Mouse (Mus musculus) spleen, adult 2 months (tissue): ENCODE measurements around the gene P2ry6. TPM values are rescaled to one million over a fixed set of nuclear protein-coding genes. Genes with fewer than 3 reads are reported as not detected.

Source experiments
- DNase-seq, 2 experiments: peaks; one replicate each; pipeline versions ENCODE4 v3.0.0 to v3.0.0-alpha.2; 2012 to 2021; ENCODE audit warnings: low spot score in 2 of 2, low read depth in 1 of 2
- H3K27ac ChIP-seq: fragments of 200-500 bp; 2 replicates; pipeline ENCODE4 v1.5.1; 2012; ENCODE audit warnings: low read length, inconsistent platforms; ENCODE audit not compliant: insufficient read depth
- H3K27me3 ChIP-seq: fragments of 200-500 bp; 2 replicates; pipeline ENCODE4 v1.6.1; 2012; ENCODE audit warnings: mild to moderate bottlenecking, moderate library complexity, low read length, inconsistent platforms; ENCODE audit not compliant: control insufficient read depth, insufficient read depth
- H3K36me3 ChIP-seq: fragments of 200-500 bp; 2 replicates; pipeline ENCODE4 v1.6.1; 2012; ENCODE audit warnings: mild to moderate bottlenecking, low read length, inconsistent platforms; ENCODE audit not compliant: control insufficient read depth, insufficient read depth
- H3K4me1 ChIP-seq: fragments of 200-500 bp; 2 replicates; pipeline ENCODE4 v1.6.1; 2011; ENCODE audit warnings: inconsistent platforms; ENCODE audit not compliant: control insufficient read depth, insufficient read depth, insufficient read length
- H3K4me3 ChIP-seq: fragments of 200-500 bp; 2 replicates; pipeline ENCODE4 v1.5.1; 2011; ENCODE audit warnings: mild to moderate bottlenecking, inconsistent platforms; ENCODE audit not compliant: insufficient read depth, insufficient read length; ENCODE audit errors: extremely low read depth
- CTCF ChIP-seq: fragments of 200-500 bp; IDR thresholded peaks from 2 replicates; pipeline ENCODE4 v1.5.1; 2011; ENCODE audit warnings: mild to moderate bottlenecking, inconsistent platforms; ENCODE audit not compliant: insufficient read depth, insufficient read length, insufficient replicate concordance; ENCODE audit errors: extremely low read depth
- POLR2A ChIP-seq: fragments of 200-500 bp; IDR thresholded peaks from 2 replicates; pipeline ENCODE4 v1.6.1; 2011; ENCODE audit warnings: low read depth, low read length, inconsistent platforms
- WGBS: fragments of 180-500 bp; shearing (Covaris S2); methylation state at CpG from one replicate; pipeline ENCODE4 v1.1.7; 2018; 5-methylcytosine and 5-hydroxymethylcytosine counted together
- polyA plus RNA-seq: library from polyadenylated mRNA; depleted of rRNA; stranded (reverse); fragments of >200 nt; gene quantifications from 2 replicates; pipeline ENCODE4 v1.2.3, GENCODE M21; 2012

The P2ry6 gene
- polyA plus RNA-seq, 1 experiment, result 36.0 TPM

- Histone ChIP-seq H3K4me1 (no peaks in the 10 kb centered on the region), H3K36me3 (no peaks in the 10 kb centered on the region), H3K27me3 (no peaks in the 10 kb centered on the region), H3K27ac (no peak overlapping the region), H3K4me3 (no peak overlapping the region)
- 92% methylated on average over 5 of the region's 5 CpGs for WGBS
- DNase-seq, result no peak
- TF ChIP-seq CTCF (no peak), POLR2A (no peak)
Measured at GRCm38 (mm10) chr7:100999623-101000022, 25.2 kb upstream of the P2ry6 start.

- no peaks in the 10 kb centered on the region for H3K27me3 ChIP-seq
- no peak for TF ChIP-seq POLR2A
- no peak for TF ChIP-seq CTCF
- 94% methylated on average over 24 of the region's 24 CpGs for WGBS
Measured at GRCm38 (mm10) chr7:100998578-100998960, 24.1 kb upstream of the P2ry6 start.

GRCm38 (mm10) chr7:100997951-100998577 lies 23.6 kb upstream of the P2ry6 start:
- no peak for TF ChIP-seq POLR2A
- TF ChIP-seq CTCF, result no peak
- H3K27ac ChIP-seq, result no peak overlapping the region
- WGBS, result 94% methylated on average over 31 of the region's 31 CpGs
- no peak for DNase-seq
- no peaks in the 10 kb centered on the region for H3K27me3 ChIP-seq
- no peaks in the 10 kb centered on the region for H3K4me1 ChIP-seq
- H3K36me3 ChIP-seq, result no peaks in the 10 kb centered on the region
- no peak overlapping the region for H3K4me3 ChIP-seq

More at GRCm38 (mm10) chr7:100998578-100998960, 24.1 kb upstream of the P2ry6 start:
- Histone ChIP-seq H3K27ac (no peak overlapping the region), H3K4me3 (no peak overlapping the region), H3K4me1 (no peaks in the 10 kb centered on the region), H3K36me3 (no peaks in the 10 kb centered on the region)
- no peak for DNase-seq

- TF ChIP-seq POLR2A (no peak), CTCF (no peak)
- H3K27me3 ChIP-seq, result no peaks in the 10 kb centered on the region
- 79% methylated on average over 1 of the region's 1 CpGs for WGBS
Measured at GRCm38 (mm10) chr7:100997215-100997614, 22.8 kb upstream of the P2ry6 start.

GRCm38 (mm10) chr7:100995951-100996350 lies 21.5 kb upstream of the P2ry6 start:
- 72% methylated on average over 3 of the region's 3 CpGs for WGBS
- TF ChIP-seq POLR2A (no peak), CTCF (no peak)
- Histone ChIP-seq H3K4me1 (no peaks in the 10 kb centered on the region), H3K36me3 (no peaks in the 10 kb centered on the region), H3K27me3 (no peaks in the 10 kb centered on the region), H3K27ac (no peak overlapping the region), H3K4me3 (no peak overlapping the region)
- DNase-seq, result no peak

More at GRCm38 (mm10) chr7:100997215-100997614, 22.8 kb upstream of the P2ry6 start:
- H3K4me1 ChIP-seq, result no peaks in the 10 kb centered on the region
- no peak overlapping the region for H3K4me3 ChIP-seq
- H3K36me3 ChIP-seq, result no peaks in the 10 kb centered on the region
- DNase-seq, result no peak
- no peak overlapping the region for H3K27ac ChIP-seq

GRCm38 (mm10) chr7:100995260-100995864 lies 20.9 kb upstream of the P2ry6 start:
- Histone ChIP-seq H3K4me1 (no peaks in the 10 kb centered on the region), H3K27me3 (no peaks in the 10 kb centered on the region), H3K27ac (no peak overlapping the region), H3K36me3 (no peaks in the 10 kb centered on the region), H3K4me3 (no peak overlapping the region)
- no peak for TF ChIP-seq CTCF
- no peak for TF ChIP-seq POLR2A
- DNase-seq, result no peak
- WGBS, result 88% methylated on average over 7 of the region's 7 CpGs

GRCm38 (mm10) chr7:100993166-100993565 lies 18.7 kb upstream of the P2ry6 start:
- TF ChIP-seq CTCF (no peak), POLR2A (no peak)

GRCm38 (mm10) chr7:100991972-100992371 lies 17.5 kb upstream of the P2ry6 start:
- Histone ChIP-seq H3K36me3 (no peaks in the 10 kb centered on the region), H3K27me3 (no peaks in the 10 kb centered on the region), H3K4me1 (no peaks in the 10 kb centered on the region), H3K27ac (no peak overlapping the region), H3K4me3 (no peak overlapping the region)
- WGBS, result 72% methylated on average over 3 of the region's 3 CpGs
- TF ChIP-seq POLR2A (no peak), CTCF (no peak)
- DNase-seq, result no peak

More at GRCm38 (mm10) chr7:100993166-100993565, 18.7 kb upstream of the P2ry6 start:
- no peaks in the 10 kb centered on the region for H3K4me1 ChIP-seq
- H3K27ac ChIP-seq, result 0 out of 2 replicates have a peak overlapping the region, but pooled peaks have one; percentile 17
- H3K4me3 ChIP-seq, result no peak overlapping the region
- H3K36me3 ChIP-seq, result no peaks in the 10 kb centered on the region
- H3K27me3 ChIP-seq, result no peaks in the 10 kb centered on the region
- DNase-seq, result no peak
- WGBS, result 84% methylated on average over 4 of the region's 4 CpGs
